Mouse (Mus musculus): Measurements from ENCODE around the gene Gm47189.
"Not testable (repeated sequence)": the region's sequence is repeated elsewhere in the genome, so short reads cannot be mapped to it uniquely, and the experiment has no call there.

Gene Gm47189

GRCm38 (mm10) chr14:41772341-41772740, at the start of gene Gm47189:
Gene Gm47189 (minus strand): TSS chr14:41772441.
- DNase-seq (ENCODE audit: low read depth, low spot score): not testable (repeated sequence)

GRCm38 (mm10) chr14:41755931-41756330, 16.3 kb downstream of the Gm47189 start:
- DNase-seq (ENCODE audit: low read depth, low spot score): not testable (repeated sequence)

DNA sequence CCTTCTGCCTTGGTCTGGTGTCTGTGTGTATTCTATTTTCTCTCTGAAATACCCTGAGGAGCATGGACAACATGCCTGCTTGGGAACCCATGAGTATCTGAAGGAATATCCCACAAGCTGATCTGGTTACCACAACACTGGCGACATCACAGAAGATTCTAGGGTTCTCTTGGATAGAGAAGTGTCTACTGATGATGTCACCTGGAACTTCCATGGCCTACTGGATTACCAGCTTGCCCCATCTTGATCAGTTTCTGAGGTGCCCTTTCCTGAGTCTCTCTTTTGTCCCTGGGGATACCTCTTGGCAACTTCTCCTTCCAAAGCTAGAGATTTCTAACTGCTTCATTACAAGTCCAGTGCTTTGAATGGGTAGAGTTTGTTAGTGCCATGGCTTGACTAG, 21.7 kb downstream of the Gm47189 start, which contains the start of gene Gm7929:
Gene Gm7929 (minus strand): TSS at position 101 of the 400 bp plus-strand sequence.
- DNase-seq (ENCODE audit: low read depth, low spot score): not testable (repeated sequence)

DNA sequence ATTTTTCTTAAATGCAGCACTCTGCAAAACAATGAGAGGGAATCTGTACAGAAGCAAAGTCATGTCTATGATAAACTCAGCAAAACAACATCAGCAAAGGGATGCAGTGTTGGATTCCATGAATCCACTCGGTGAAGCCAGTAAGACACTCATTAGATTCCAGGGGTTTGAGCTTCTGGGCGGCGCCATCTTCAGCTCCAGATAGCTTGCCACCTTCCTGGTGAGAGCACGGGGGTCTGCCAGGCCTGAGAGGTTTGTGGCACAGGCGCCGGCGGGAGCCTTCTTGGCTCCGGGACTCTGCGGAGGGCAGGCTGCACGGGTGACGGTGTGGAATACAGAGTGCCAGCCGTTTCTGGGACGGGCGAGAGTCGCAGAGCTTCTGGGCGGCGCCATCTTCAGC, 48.8 kb downstream of the Gm47189 start:
- DNase-seq (ENCODE audit: low read depth, low spot score): not testable (repeated sequence)

GRCm38 (mm10) chr14:41717180-41717579, 55.1 kb downstream of the Gm47189 start:
- not testable (repeated sequence) for DNase-seq (ENCODE audit: low read depth, low spot score)
